Mouse (Mus musculus) kidney, adult 2 months (tissue): ENCODE measurements around the gene Ttll13. TPM values are rescaled to one million over a fixed set of nuclear protein-coding genes. Genes with fewer than 3 reads are reported as not detected.

Experiments used
- DNase-seq: peaks from one replicate; pipeline ENCODE4 v3.0.0; 2021
- H3K27ac ChIP-seq: fragments of 200-500 bp; 2 replicates; pipeline ENCODE4 v1.5.1; 2012; ENCODE audit warnings: low read depth, low read length, control low read depth, inconsistent platforms; ENCODE audit not compliant: insufficient read depth
- H3K27me3 ChIP-seq: fragments of 200-500 bp; replicated peaks from 2 replicates; pipeline ENCODE4 v1.6.1; 2012; ENCODE audit warnings: mild to moderate bottlenecking, moderate library complexity, low read length, inconsistent platforms; ENCODE audit not compliant: control insufficient read depth, insufficient read depth
- H3K36me3 ChIP-seq: fragments of 200-500 bp; 2 replicates; pipeline ENCODE4 v1.6.1; 2012; ENCODE audit warnings: mild to moderate bottlenecking, moderate library complexity, low read length, inconsistent platforms; ENCODE audit not compliant: control insufficient read depth, insufficient read depth
- H3K4me1 ChIP-seq: fragments of 200-500 bp; 2 replicates; pipeline ENCODE4 v1.6.1; 2011; ENCODE audit warnings: low read length; ENCODE audit not compliant: control insufficient read depth, insufficient read depth
- H3K4me3 ChIP-seq: fragments of 200-500 bp; 2 replicates; pipeline ENCODE4 v1.5.1; 2011; ENCODE audit warnings: mild to moderate bottlenecking, low read depth, low read length, control low read depth; ENCODE audit not compliant: insufficient read depth
- CTCF ChIP-seq: fragments of 200-500 bp; conservative IDR thresholded peaks from 2 replicates; pipeline ENCODE4 v1.5.1; 2011; ENCODE audit warnings: low read depth, mild to moderate bottlenecking, control low read depth, low read length, moderate library complexity, mixed read lengths; ENCODE audit not compliant: insufficient read depth, insufficient read length
- POLR2A ChIP-seq: fragments of 200-500 bp; IDR thresholded peaks from one replicate; pipeline ENCODE4 v1.6.1; 2011; ENCODE audit warnings: low read depth, low read length, control low read depth
- WGBS: fragments of 180-500 bp; shearing (Covaris S2); methylation state at CpG from one replicate; pipeline ENCODE4 v1.1.7; 2018; 5-methylcytosine and 5-hydroxymethylcytosine counted together
- polyA plus RNA-seq: library from polyadenylated mRNA; depleted of rRNA; stranded (reverse); fragments of >200 nt; gene quantifications from 2 replicates; pipeline ENCODE4 v1.2.3, GENCODE M21; 2012

Ttll13 gene
- polyA plus RNA-seq, 1 experiment, result 1.4 TPM

GRCm38 (mm10) chr7:80244851-80245250, 1.3 kb upstream of the Ttll13 start:
- no peak overlapping the region for H3K27ac ChIP-seq
- DNase-seq, result no peak
- 96% methylated on average over 4 of the region's 4 CpGs for WGBS
- no peaks in the 10 kb centered on the region for H3K27me3 ChIP-seq
- no peak overlapping the region for H3K4me3 ChIP-seq
- no peaks in the 10 kb centered on the region for H3K36me3 ChIP-seq
- no peaks in the 10 kb centered on the region for H3K4me1 ChIP-seq
- TF ChIP-seq CTCF (no peak), POLR2A (no peak)

- no peak overlapping the region for H3K27ac ChIP-seq
- H3K4me3 ChIP-seq, result no peak overlapping the region
- TF ChIP-seq POLR2A (no peak), CTCF (no peak)
- H3K27me3 ChIP-seq, result no peaks in the 10 kb centered on the region
- H3K4me1 ChIP-seq, result no peaks in the 10 kb centered on the region
- no peaks in the 10 kb centered on the region for H3K36me3 ChIP-seq
- 59% methylated on average over 7 of the region's 7 CpGs for WGBS
- DNase-seq, result no peak
These were observed 683 bp downstream of the Ttll13 start for GRCm38 (mm10) chr7:80246859-80247258.

- Histone ChIP-seq H3K4me1 (no peaks in the 10 kb centered on the region), H3K27me3 (no peaks in the 10 kb centered on the region), H3K27ac (no peak overlapping the region), H3K36me3 (no peaks in the 10 kb centered on the region), H3K4me3 (no peak overlapping the region)
- 74% methylated on average over 7 of the region's 7 CpGs for WGBS
- TF ChIP-seq CTCF, result no peak
- DNase-seq, result no peak
These were observed 6.3 kb downstream of the Ttll13 start for GRCm38 (mm10) chr7:80252437-80252836.

- no peaks in the 10 kb centered on the region for H3K27me3 ChIP-seq
- H3K27ac ChIP-seq, result no peak overlapping the region
- no peaks in the 10 kb centered on the region for H3K36me3 ChIP-seq
- no peak for DNase-seq
- 91% methylated on average over 11 of the region's 11 CpGs for WGBS
- H3K4me3 ChIP-seq, result no peak overlapping the region
- TF ChIP-seq CTCF, result no peak
- no peaks in the 10 kb centered on the region for H3K4me1 ChIP-seq
These were observed 6.7 kb downstream of the Ttll13 start for GRCm38 (mm10) chr7:80252886-80253285.

- H3K4me3 ChIP-seq, result no peak overlapping the region
- DNase-seq, result peak; percentile 13
- WGBS, result 59% methylated on average over 2 of the region's 2 CpGs
- no peaks in the 10 kb centered on the region for H3K27me3 ChIP-seq
- H3K36me3 ChIP-seq, result no peaks in the 10 kb centered on the region
- TF ChIP-seq CTCF (no peak), POLR2A (no peak)
- peaks cover 3% of the 10 kb centered on the region; the same call in 1 of the 2 replicates for H3K4me1 ChIP-seq
- H3K27ac ChIP-seq, result no peak overlapping the region
These were observed 9.8 kb downstream of the Ttll13 start for GRCm38 (mm10) chr7:80255981-80256380.

- H3K27ac ChIP-seq, result no peak overlapping the region
- WGBS, result 65% methylated on average over 2 of the region's 2 CpGs
These were observed 11.5 kb downstream of the Ttll13 start for GRCm38 (mm10) chr7:80257706-80258105.

GRCm38 (mm10) chr7:80260625-80261371, 14.6 kb downstream of the Ttll13 start, which contains the start of gene Ngrn:
TSS of gene Ngrn (plus strand) at chr7:80261215.
- peaks cover 7% of the 10 kb centered on the region; the same call in 1 of the 2 replicates for H3K4me1 ChIP-seq
- peak within 1 kb of the TSS; percentile 94 for H3K4me3 ChIP-seq
- H3K36me3 ChIP-seq, result no peaks in the 10 kb centered on the region
- peak; percentile 94 for DNase-seq
- no peaks in the 10 kb centered on the region for H3K27me3 ChIP-seq
- 26% methylated on average over 40 of the region's 40 CpGs for WGBS
- TF ChIP-seq POLR2A, result peak; percentile 79
- no peak for TF ChIP-seq CTCF
- H3K27ac ChIP-seq, result peak within 1 kb of the TSS; percentile 65

More at GRCm38 (mm10) chr7:80257706-80258105, 11.5 kb downstream of the Ttll13 start:
- Histone ChIP-seq H3K4me3 (no peak overlapping the region), H3K36me3 (no peaks in the 10 kb centered on the region), H3K4me1 (peaks cover 7% of the 10 kb centered on the region; the same call in 1 of the 2 replicates), H3K27me3 (no peaks in the 10 kb centered on the region)
- TF ChIP-seq POLR2A (no peak), CTCF (no peak)
- DNase-seq, result no peak
